16 mouse cellular contexts compared by ENCODE assay signal in the genomic region with DNA sequence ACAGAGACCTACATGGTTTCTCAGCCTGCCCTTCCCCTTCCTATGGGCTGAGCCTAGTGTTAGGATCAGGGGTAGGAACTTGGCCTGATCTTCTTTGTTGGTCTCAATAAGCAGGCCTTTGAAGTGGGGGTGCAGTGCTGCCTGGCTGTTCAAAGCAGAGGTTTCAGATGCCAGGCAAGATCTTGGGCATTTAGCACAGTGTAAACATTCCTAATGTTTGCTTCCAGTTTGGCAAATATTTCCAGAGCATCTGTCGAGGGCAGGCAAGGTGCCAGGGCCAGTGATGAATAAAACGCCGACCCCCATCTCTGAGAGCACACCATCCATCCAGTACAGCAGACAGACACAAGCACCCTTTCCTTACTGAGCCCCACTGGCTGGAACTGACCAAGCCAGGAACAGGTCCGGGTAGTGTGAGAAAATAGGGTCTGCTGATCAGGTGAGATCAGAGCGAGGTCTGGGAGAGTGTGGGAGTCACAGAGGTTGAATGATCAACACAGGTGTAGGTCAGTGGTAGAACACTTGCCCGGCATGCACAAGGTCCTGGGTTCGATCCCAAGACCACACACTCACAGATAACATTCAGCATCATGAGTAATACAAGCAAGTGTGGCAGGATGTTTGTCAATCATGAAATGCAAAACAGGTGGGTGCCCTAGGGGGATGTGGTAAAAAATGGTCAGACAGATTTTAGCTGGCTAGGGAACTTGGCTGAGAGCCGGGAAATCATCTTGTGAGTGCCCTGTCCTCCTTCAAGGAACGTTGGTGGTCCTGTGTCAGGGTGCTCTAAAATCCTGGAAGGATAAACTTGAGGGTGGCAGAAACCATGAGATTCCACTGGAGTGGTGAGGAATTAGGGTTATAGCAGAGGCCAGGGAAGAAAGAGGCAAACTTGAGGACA. TPM values are rescaled to one million over a fixed set of nuclear protein-coding genes. Genes with fewer than 3 reads are reported as not detected.
A peak's percentile ranks its signal among the peaks of the same experiment; 100 is the strongest.
DNase-seq lines count a peak whose midpoint lies in the region; ATAC-seq and TF ChIP-seq lines count a peak whose summit lies in the region.
"Had no signal": no experiment of that assay in that cellular context is flagged by ENCODE, and none has a peak within 500 bp of the region (broad histone marks: within the 10 kb centered on the region; RNA-seq: fewer than 3 reads in every experiment).

No protein-coding gene starts in this region.

- no peaks in the 10 kb centered on the region for H3K79me2 ChIP-seq in C2C12 (ENCODE audit: control insufficient read depth, insufficient read depth)

- H3ac ChIP-seq in C2C12 (ENCODE audit: control insufficient read depth, insufficient read length, low read depth), result no peak overlapping the region

- H3K9me3 ChIP-seq in forebrain, embryonic 14.5 days (replicated peaks; ENCODE audit: control insufficient read depth, low read length), result no peaks in the 10 kb centered on the region
- H3K9me3 ChIP-seq in forebrain, postnatal 0 days (ENCODE audit: low read length), result no peaks in the 10 kb centered on the region
- H3K9me3 ChIP-seq in lung, embryonic 14.5 days (ENCODE audit: low read depth, low read length), result no peaks in the 10 kb centered on the region
- H3K9me3 ChIP-seq: forebrain, embryonic 15.5 days; kidney, embryonic 15.5 days; limb, embryonic 12.5 days had no signal

- DNase-seq in forebrain, embryonic 14.5 days (ENCODE audit: low spot score), result peak; percentile 59
- DNase-seq in forebrain, postnatal 0 days, result no peak
- DNase-seq in lung, embryonic 14.5 days, result peak; percentile 72
- DNase-seq in lung, adult 2 months, result no peak
- DNase-seq in lung, postnatal 14 days, result peak; percentile 34
- no peak for DNase-seq in right cerebral cortex, postnatal 4 days
- no peak for DNase-seq in adrenal gland, postnatal 4 days (ENCODE audit: low spot score in 2 of 2)
- DNase-seq: adrenal gland, adult 8-10 months; cerebellum, postnatal 25 days; gastrocnemius, postnatal 10 days; heart, adult 2 months; heart, postnatal 36 days had no signal

- no peak overlapping the region for H3K4me2 ChIP-seq in forebrain, embryonic 14.5 days (ENCODE audit: low read length)
- H3K4me2 ChIP-seq in forebrain, postnatal 0 days (ENCODE audit: low read depth), result no peak overlapping the region
- H3K4me2 ChIP-seq in lung, embryonic 14.5 days, result no peak overlapping the region
- H3K4me2 ChIP-seq: forebrain, embryonic 15.5 days; kidney, embryonic 15.5 days; limb, embryonic 12.5 days had no signal

- no peak for ATAC-seq in forebrain, embryonic 14.5 days
- ATAC-seq in forebrain, postnatal 0 days, result no peak
- peak; percentile 59; the same call in 1 of the 2 replicates for ATAC-seq in lung, embryonic 14.5 days (ENCODE audit: insufficient read depth)
- ATAC-seq: forebrain, embryonic 15.5 days had no signal

- no peak overlapping the region for H3K27ac ChIP-seq in forebrain, embryonic 14.5 days (ENCODE audit: low read depth, low read length)
- H3K27ac ChIP-seq in forebrain, postnatal 0 days (ENCODE audit: low read depth, low read length), result no peak overlapping the region
- H3K27ac ChIP-seq in lung, embryonic 14.5 days (ENCODE audit: low read depth), result peak overlapping the region; percentile 73; the same call in 1 of the 2 replicates
- H3K27ac ChIP-seq: forebrain, embryonic 15.5 days; heart, adult 2 months; kidney, embryonic 15.5 days; limb, embryonic 12.5 days had no signal

- no peak overlapping the region for H3K4me3 ChIP-seq in forebrain, embryonic 14.5 days (ENCODE audit: low read depth, low read length)
- no peak overlapping the region for H3K4me3 ChIP-seq in forebrain, postnatal 0 days (ENCODE audit: low read depth, low read length)
- H3K4me3 ChIP-seq in lung, embryonic 14.5 days (ENCODE audit: low read depth, low read length), result no peak overlapping the region
- no peak overlapping the region for H3K4me3 ChIP-seq in lung, adult 2 months (replicated peaks; ENCODE audit: extremely low read depth, low read depth, low read length)
- H3K4me3 ChIP-seq in C2C12 (ENCODE audit: insufficient read depth, poor library complexity, severe bottlenecking), result no peak overlapping the region
- H3K4me3 ChIP-seq: forebrain, embryonic 15.5 days; heart, adult 2 months; kidney, embryonic 15.5 days; limb, embryonic 12.5 days had no signal

- H3K79me3 ChIP-seq in C2C12 (ENCODE audit: low read depth), result no peaks in the 10 kb centered on the region

- peaks cover 24% of the 10 kb centered on the region for H3K27me3 ChIP-seq in forebrain, embryonic 14.5 days (replicated peaks; ENCODE audit: control insufficient read depth, insufficient read depth, low read length)
- H3K27me3 ChIP-seq in forebrain, postnatal 0 days (ENCODE audit: insufficient read depth, low read length), result peaks cover 9% of the 10 kb centered on the region; the same call in 1 of the 2 replicates
- peaks cover 29% of the 10 kb centered on the region for H3K27me3 ChIP-seq in lung, embryonic 14.5 days (ENCODE audit: insufficient read depth, low read length)
- H3K27me3 ChIP-seq in C2C12 (ENCODE audit: control insufficient read depth, insufficient read depth, insufficient read length), result peaks cover 7% of the 10 kb centered on the region

- TF ChIP-seq POLR2A in lung, adult 2 months (IDR thresholded peaks at IDR 0.05; ENCODE audit: borderline replicate concordance, extremely low read depth, low read depth, low read length), result no peak

- H3K36me3 ChIP-seq in forebrain, embryonic 14.5 days (ENCODE audit: control insufficient read depth, insufficient read depth, low read length), result no peaks in the 10 kb centered on the region
- H3K36me3 ChIP-seq in forebrain, postnatal 0 days (ENCODE audit: insufficient read depth), result no peaks in the 10 kb centered on the region
- no peaks in the 10 kb centered on the region for H3K36me3 ChIP-seq in lung, embryonic 14.5 days (ENCODE audit: insufficient read depth)
- H3K36me3 ChIP-seq in C2C12 (ENCODE audit: control insufficient read depth, insufficient read depth), result no peaks in the 10 kb centered on the region
- H3K36me3 ChIP-seq: forebrain, embryonic 15.5 days; kidney, embryonic 15.5 days; limb, embryonic 12.5 days had no signal

- H3K9ac ChIP-seq in forebrain, embryonic 14.5 days (ENCODE audit: low read length), result no peak overlapping the region
- no peak overlapping the region for H3K9ac ChIP-seq in forebrain, postnatal 0 days
- H3K9ac ChIP-seq in lung, embryonic 14.5 days, result no peak overlapping the region; the same call in 1 of the 2 replicates
- H3K9ac ChIP-seq: forebrain, embryonic 15.5 days; kidney, embryonic 15.5 days; limb, embryonic 12.5 days had no signal

- 61% methylated on average over 9 of the region's 9 CpGs for WGBS in forebrain, embryonic 14.5 days
- 56% methylated on average over 9 of the region's 9 CpGs for WGBS in forebrain, postnatal 0 days
- whole genome bisulfite sequencing in lung, embryonic 14.5 days, result 36% methylated on average over 9 of the region's 9 CpGs
- 47% methylated on average over 9 of the region's 9 CpGs for WGBS in lung, adult 2 months

- no peak for TF ChIP-seq CTCF in forebrain, postnatal 0 days (IDR thresholded peaks at IDR 0.05; ENCODE audit: low read depth)
- TF ChIP-seq CTCF in lung, embryonic 14.5 days (IDR thresholded peaks at IDR 0.05; ENCODE audit: low read depth), result no peak
- TF ChIP-seq CTCF in lung, adult 2 months (IDR thresholded peaks at IDR 0.05; ENCODE audit: insufficient read depth, low read length), result no peak
- no peak for TF ChIP-seq CTCF in C2C12 (IDR thresholded peaks at IDR 0.05; ENCODE audit: control insufficient read depth, insufficient read depth, insufficient read length)

- peaks cover 27% of the 10 kb centered on the region for H3K4me1 ChIP-seq in forebrain, embryonic 14.5 days (ENCODE audit: control insufficient read depth, insufficient read depth, low read length)
- peaks cover 13% of the 10 kb centered on the region for H3K4me1 ChIP-seq in forebrain, postnatal 0 days (ENCODE audit: insufficient read depth)
- peaks cover 20% of the 10 kb centered on the region for H3K4me1 ChIP-seq in lung, embryonic 14.5 days (ENCODE audit: insufficient read depth)
- peaks cover 16% of the 10 kb centered on the region for H3K4me1 ChIP-seq in lung, adult 2 months (ENCODE audit: control insufficient read depth, insufficient read depth, low read length)

TF ChIP-seq in C2C12, 6 proteins besides CTCF, POLR2A, EP300 and RAD21:
- TF ChIP-seq USF1 (IDR thresholded peaks at IDR 0.05; ENCODE audit: low read depth) (no peak), MYOD1 (IDR thresholded peaks at IDR 0.05; ENCODE audit: control insufficient read depth, insufficient read length, low read depth) (peak; percentile 85)

RNA-seq across cellular contexts. Expression of gene Nptx1, which starts 5.6 kb away (rescaled TPM):
- polyA plus RNA-seq in forebrain, embryonic 14.5 days (2014; fragmentation: Nextera tagmentation; extraction: Ambion mirVana), result 4.1 and 6.7 TPM in 2 replicates
- 10.0 and 14.2 TPM in 2 replicates for total RNA-seq in forebrain, postnatal 0 days (2014; rRNA removed)
- polyA plus RNA-seq in forebrain, postnatal 0 days (2015; fragmentation: Nextera tagmentation; extraction: Ambion mirVana), result 5.1 and 6.9 TPM in 2 replicates
- 1.3 and 1.4 TPM in 2 replicates for polyA plus RNA-seq in lung, embryonic 14.5 days (2014; fragmentation: Nextera tagmentation; extraction: Ambion mirVana)
- polyA plus RNA-seq in lung, adult 2 months (2012; rRNA removed), result 8.7 and 11.8 TPM in 2 replicates
- 30.2 TPM for polyA plus RNA-seq in C2C12 (2012; fragmentation: generic; extraction: Trizol)
- 1 to 10 TPM; 6.0 to 6.2 TPM for total RNA-seq in adrenal gland, postnatal 4 days (2021)

RNA-seq across cellular contexts. Expression of gene Rptor, which starts 49.6 kb away (rescaled TPM):
- polyA plus RNA-seq in forebrain, embryonic 14.5 days (2014; fragmentation: Nextera tagmentation; extraction: Ambion mirVana), result 7.0 and 9.3 TPM in 2 replicates
- 38.4 and 46.7 TPM in 2 replicates for total RNA-seq in forebrain, postnatal 0 days (2014; rRNA removed)
- 5.0 and 8.0 TPM in 2 replicates for polyA plus RNA-seq in forebrain, postnatal 0 days (2015; fragmentation: Nextera tagmentation; extraction: Ambion mirVana)
- 14.6 TPM in 2 replicates for polyA plus RNA-seq in lung, embryonic 14.5 days (2014; fragmentation: Nextera tagmentation; extraction: Ambion mirVana)
- 24.1 and 26.2 TPM in 2 replicates for polyA plus RNA-seq in lung, adult 2 months (2012; rRNA removed)
- 34.8 TPM for polyA plus RNA-seq in C2C12 (2012; fragmentation: generic; extraction: Trizol)
- 10 to 100 TPM; 53.1 to 56.7 TPM for total RNA-seq in adrenal gland, postnatal 4 days (2021)

Comparison
In these comparisons a context has a peak if more than half of its experiments do, and no peak if none do; other contexts are left out.
1. DNase-seq: peak in forebrain, embryonic 14.5 days (single experiment), lung, embryonic 14.5 days (single experiment) and lung, postnatal 14 days (single experiment); none in forebrain, postnatal 0 days (single experiment), lung, adult 2 months (single experiment), right cerebral cortex, postnatal 4 days (single experiment) and adrenal gland, postnatal 4 days (0 of 2).